Mouse (Mus musculus): ENCODE results near the gene Dchs2. TPM values are rescaled to one million over a fixed set of nuclear protein-coding genes. Genes with fewer than 3 reads are reported as not detected.

Gene Dchs2
- total RNA-seq, 2 experiments from 2014 or later: 5.0 to 5.3 TPM

Other genes with a start within 250 kb of the Dchs2 start
- gene Lrat, start 224.0 kb upstream of the Dchs2 start, total RNA-seq (2021): under 1 TPM; 0.10 to 0.21 TPM
- gene Fgg, start 120.2 kb upstream of the Dchs2 start, total RNA-seq (2021): not detected
- gene Fga, start 101.9 kb upstream of the Dchs2 start, total RNA-seq (2021): not detected
- gene Fgb, start 78.1 kb upstream of the Dchs2 start, total RNA-seq (2021): not detected
- 10 to 100 TPM; 43.6 to 44.4 TPM for gene Plrg1, start 72.4 kb upstream of the Dchs2 start, total RNA-seq (2021)

All from layer of hippocampus, postnatal 14 days (tissue).